Mouse (Mus musculus): ENCODE results near the gene Slc36a4. TPM values are rescaled to one million over a fixed set of nuclear protein-coding genes. Genes with fewer than 3 reads are reported as not detected.

Slc36a4 gene
- total and polyA plus RNA-seq, 3 experiments = 6.6 to 9.2 (median 9.0) TPM

GRCm38 (mm10) chr9:15708979-15709598 is 449 bp upstream of the Slc36a4 start:
- Histone ChIP-seq H3K4me2 (ENCODE audit: insufficient read depth, low read depth, poor library complexity, severe bottlenecking) (no peak overlapping the region), H3K27ac (ENCODE audit: insufficient read depth, low read depth) (no peak overlapping the region), H3K27me3 (replicated peaks) (no peaks in the 10 kb centered on the region), H3K36me3 (replicated peaks in 1 of 2; ENCODE audit: control insufficient read depth in 1 of 2, insufficient read depth in 1 of 2, low read length in 1 of 2) (peaks cover 0 to 3% of the 10 kb centered on the region in 2 experiments), H3K9ac (ENCODE audit: insufficient read depth, low read depth) (peak overlapping the region; percentile 59), H3K9me3 (replicated peaks; ENCODE audit: low read length) (no peaks in the 10 kb centered on the region), H3K79me2 (replicated peaks; ENCODE audit: control insufficient read depth, extremely low read depth, insufficient read depth, poor library complexity, severe bottlenecking) (no peaks in the 10 kb centered on the region), H3K4me1 (ENCODE audit: control insufficient read depth in 1 of 2, insufficient read depth in 2 of 2) (peaks cover 11 to 49% of the 10 kb centered on the region in 2 experiments), H3K4me3 (replicated peaks in 1 of 3; ENCODE audit: low read depth in 2 of 3, low read length in 2 of 3, poor library complexity in 1 of 3) (peak overlapping the region; percentile 32 to 70 (median 53))
- in situ Hi-C loops (cut with MboI; ENCODE audit: low pct_ligation_motif_present, low pct_unique_long_range_greater_than_20kb, low sequenced_read_pairs) = no loop called here
- TF ChIP-seq MAFK (IDR thresholded peaks at IDR 0.05; ENCODE audit: insufficient replicate concordance, low read length) = no peak
- no peak for TF ChIP-seq CHD1 (IDR thresholded peaks at IDR 0.05; ENCODE audit: low read depth, low read length)
- TF ChIP-seq CHD2 (IDR thresholded peaks at IDR 0.05; ENCODE audit: low read length) = no peak
- no peak for TF ChIP-seq MAZ (IDR thresholded peaks at IDR 0.05; ENCODE audit: low read depth, low read length)
- 0 out of 2 replicates have a peak, but pooled peaks have one; percentile 71 for TF ChIP-seq MAX (IDR thresholded peaks at IDR 0.05; ENCODE audit: low read length)
- TF ChIP-seq MEF2A (IDR thresholded peaks at IDR 0.05; ENCODE audit: borderline replicate concordance, low read depth, low read length) = no peak
- no peak for TF ChIP-seq ZNF384 (IDR thresholded peaks at IDR 0.05; ENCODE audit: low read depth, low read length)
- DNase-seq (ENCODE audit: extremely low read depth) = no peak
- dilution Hi-C loops (cut with MboI; ENCODE audit: extremely low pct_ligation_motif_present, extremely low pct_unique_long_range_greater_than_20kb, low sequenced_read_pairs) = no loop called here

GRCm38 (mm10) chr9:15710821-15711565 is 1.5 kb downstream of the Slc36a4 start:
- no peak for DNase-seq (ENCODE audit: extremely low read depth)
- peaks cover 18 to 61% of the 10 kb centered on the region in 2 experiments for H3K4me1 ChIP-seq (ENCODE audit: control insufficient read depth in 1 of 2, insufficient read depth in 2 of 2)
- peaks cover 0 to 3% of the 10 kb centered on the region in 2 experiments for H3K36me3 ChIP-seq (replicated peaks in 1 of 2; ENCODE audit: control insufficient read depth in 1 of 2, insufficient read depth in 1 of 2, low read length in 1 of 2)
- dilution Hi-C loops (cut with MboI; ENCODE audit: extremely low pct_ligation_motif_present, extremely low pct_unique_long_range_greater_than_20kb, low sequenced_read_pairs) = no loop called here
- peaks cover 2% of the 10 kb centered on the region for H3K79me2 ChIP-seq (replicated peaks; ENCODE audit: control insufficient read depth, extremely low read depth, insufficient read depth, poor library complexity, severe bottlenecking)
- peak overlapping the region; percentile 66 for H3K27ac ChIP-seq (ENCODE audit: insufficient read depth, low read depth)
- peak overlapping the region; percentile 59; the same call in 1 of the 2 replicates for H3K9ac ChIP-seq (ENCODE audit: insufficient read depth, low read depth)
- TF ChIP-seq MEF2A (IDR thresholded peaks at IDR 0.05; ENCODE audit: borderline replicate concordance, low read depth, low read length) (no peak), E2F4 (IDR thresholded peaks at IDR 0.05; ENCODE audit: insufficient replicate concordance, low read depth, low read length) (no peak), MAFK (IDR thresholded peaks at IDR 0.05; ENCODE audit: insufficient replicate concordance, low read length) (no peak), RCOR1 (conservative IDR thresholded peaks at IDR 0.05; ENCODE audit: low read depth, low read length) (no peak), EP300 (IDR thresholded peaks at IDR 0.05; ENCODE audit: low read length) (no peak), CHD2 (IDR thresholded peaks at IDR 0.05; ENCODE audit: low read length) (no peak), TBP (conservative IDR thresholded peaks at IDR 0.05; ENCODE audit: low read depth, low read length) (no peak), IRF4 (IDR thresholded peaks at IDR 0.05; ENCODE audit: low read depth, low read length) (no peak), JUND (conservative IDR thresholded peaks at IDR 0.05; ENCODE audit: low read depth, low read length) (no peak), SMC3 (IDR thresholded peaks at IDR 0.05; ENCODE audit: low read depth, low read length) (no peak), ZNF384 (IDR thresholded peaks at IDR 0.05; ENCODE audit: low read depth, low read length) (no peak), ZKSCAN1 (IDR thresholded peaks at IDR 0.05; ENCODE audit: borderline replicate concordance, low read depth, low read length) (no peak), KAT2A (IDR thresholded peaks at IDR 0.05; ENCODE audit: insufficient replicate concordance, low read length) (no peak), MXI1 (IDR thresholded peaks at IDR 0.05; ENCODE audit: low read depth, low read length) (no peak), MAX (IDR thresholded peaks at IDR 0.05; ENCODE audit: low read length) (no peak)
- no peaks in the 10 kb centered on the region for H3K9me3 ChIP-seq (replicated peaks; ENCODE audit: low read length)
- in situ Hi-C loops (cut with MboI; ENCODE audit: low pct_ligation_motif_present, low pct_unique_long_range_greater_than_20kb, low sequenced_read_pairs) = no loop called here
- no peaks in the 10 kb centered on the region for H3K27me3 ChIP-seq (replicated peaks)
- peak overlapping the region in 2 of 3 experiments; percentile 7 to 59 for H3K4me3 ChIP-seq (replicated peaks in 1 of 3; ENCODE audit: low read depth in 2 of 3, low read length in 2 of 3, poor library complexity in 1 of 3)
- H3K4me2 ChIP-seq (ENCODE audit: insufficient read depth, low read depth, poor library complexity, severe bottlenecking) = peak overlapping the region; percentile 60

Measured in CH12.LX (cell line).